Mouse (Mus musculus) heart, embryonic 12.5 days (tissue): ENCODE results near the gene Akna. TPM values are rescaled to one million over a fixed set of nuclear protein-coding genes. Genes with fewer than 3 reads are reported as not detected.

Source experiments
- ATAC-seq: fragments of 200-750 bp; cut with Nextera tagmentation; 2 replicates; pipeline ENCODE4 v1.8.0; 2017; ENCODE audit warnings: moderate TSS enrichment, moderate library complexity; ENCODE audit not compliant: insufficient number of reproducible peaks, low FRiP score
- H3K27ac ChIP-seq: fragments of 300-500 bp; sonication (generic); 2 replicates; pipeline ENCODE4 v1.5.1; 2016; ENCODE audit warnings: mild to moderate bottlenecking, moderate library complexity; ENCODE audit not compliant: poor library complexity, severe bottlenecking
- H3K27me3 ChIP-seq: fragments of 300-500 bp; sonication (generic); replicated peaks from 2 replicates; pipeline ENCODE4 v1.6.1; 2016; ENCODE audit warnings: mild to moderate bottlenecking, moderate library complexity
- H3K36me3 ChIP-seq: fragments of 300-500 bp; sonication (generic); 2 replicates; pipeline ENCODE4 v1.6.1; 2016; ENCODE audit warnings: mild to moderate bottlenecking, moderate library complexity
- H3K4me1 ChIP-seq: fragments of 300-500 bp; sonication (generic); replicated peaks from 2 replicates; pipeline ENCODE4 v1.6.1; 2016; ENCODE audit warnings: mild to moderate bottlenecking
- H3K4me2 ChIP-seq: fragments of 300-500 bp; sonication (generic); 2 replicates; pipeline ENCODE4 v1.6.1; 2016; ENCODE audit warnings: mild to moderate bottlenecking, moderate library complexity
- H3K4me3 ChIP-seq: fragments of 300-500 bp; sonication (generic); 2 replicates; pipeline ENCODE4 v1.5.1; 2016; ENCODE audit warnings: mild to moderate bottlenecking
- H3K9ac ChIP-seq: fragments of 300-500 bp; sonication (generic); 2 replicates; pipeline ENCODE4 v1.6.1; 2016; ENCODE audit warnings: mild to moderate bottlenecking, moderate library complexity
- H3K9me3 ChIP-seq: fragments of 300-500 bp; sonication (generic); replicated peaks from 2 replicates; pipeline ENCODE4 v1.6.1; 2016; ENCODE audit warnings: mild to moderate bottlenecking, moderate library complexity
- WGBS: fragments of 180-500 bp; shearing (Covaris S2); methylation state at CpG from one replicate; pipeline ENCODE4 v1.1.7; 2016; 5-methylcytosine and 5-hydroxymethylcytosine counted together
- polyA plus RNA-seq: library from polyadenylated mRNA; unstranded; fragments of >200 nt; fragmentation: Nextera tagmentation; extraction: Ambion mirVana; gene quantifications from 2 replicates; pipeline ENCODE4 v1.2.1, GENCODE M21; 2016

Akna gene
- polyA plus RNA-seq, 1 experiment from 2014 or later = 3.0 TPM

DNA sequence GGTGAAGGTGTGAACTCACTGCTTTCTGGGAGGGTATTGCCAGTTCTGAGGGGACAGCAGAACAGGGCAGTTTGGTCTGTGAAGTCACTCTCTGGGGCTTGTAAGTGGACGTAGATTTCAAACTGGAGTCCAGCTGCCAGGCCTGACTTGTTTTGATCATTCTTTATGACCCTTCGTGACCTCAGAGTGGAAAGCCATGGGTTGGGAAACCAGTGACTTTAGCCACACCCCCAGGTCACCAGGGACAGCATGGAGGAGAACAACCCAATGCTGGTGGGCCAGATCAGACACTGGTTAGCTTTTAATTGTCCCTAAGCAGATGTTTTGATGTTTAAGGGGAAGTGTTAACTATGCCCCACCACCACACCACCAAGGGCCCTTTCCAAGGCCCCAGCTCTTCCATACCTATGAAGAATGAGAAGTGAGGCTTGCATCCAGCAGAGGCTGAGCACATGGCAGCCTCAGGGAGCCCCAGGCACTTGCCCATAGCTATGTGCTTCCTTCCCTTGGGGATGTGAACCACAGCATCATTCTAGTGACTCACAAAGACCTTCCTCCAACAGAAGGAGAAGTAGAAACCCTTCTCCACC is 46.1 kb downstream of the Akna start:
- peaks cover 13% of the 10 kb centered on the region for H3K4me1 ChIP-seq
- no peaks in the 10 kb centered on the region for H3K36me3 ChIP-seq
- no peak overlapping the region for H3K4me3 ChIP-seq
- no peak overlapping the region for H3K9ac ChIP-seq
- H3K27ac ChIP-seq = no peak overlapping the region
- no peak overlapping the region for H3K4me2 ChIP-seq
- H3K27me3 ChIP-seq = no peaks in the 10 kb centered on the region
- WGBS = 70% methylated on average over 2 of the region's 2 CpGs
- no peaks in the 10 kb centered on the region for H3K9me3 ChIP-seq
- ATAC-seq = no peak

DNA sequence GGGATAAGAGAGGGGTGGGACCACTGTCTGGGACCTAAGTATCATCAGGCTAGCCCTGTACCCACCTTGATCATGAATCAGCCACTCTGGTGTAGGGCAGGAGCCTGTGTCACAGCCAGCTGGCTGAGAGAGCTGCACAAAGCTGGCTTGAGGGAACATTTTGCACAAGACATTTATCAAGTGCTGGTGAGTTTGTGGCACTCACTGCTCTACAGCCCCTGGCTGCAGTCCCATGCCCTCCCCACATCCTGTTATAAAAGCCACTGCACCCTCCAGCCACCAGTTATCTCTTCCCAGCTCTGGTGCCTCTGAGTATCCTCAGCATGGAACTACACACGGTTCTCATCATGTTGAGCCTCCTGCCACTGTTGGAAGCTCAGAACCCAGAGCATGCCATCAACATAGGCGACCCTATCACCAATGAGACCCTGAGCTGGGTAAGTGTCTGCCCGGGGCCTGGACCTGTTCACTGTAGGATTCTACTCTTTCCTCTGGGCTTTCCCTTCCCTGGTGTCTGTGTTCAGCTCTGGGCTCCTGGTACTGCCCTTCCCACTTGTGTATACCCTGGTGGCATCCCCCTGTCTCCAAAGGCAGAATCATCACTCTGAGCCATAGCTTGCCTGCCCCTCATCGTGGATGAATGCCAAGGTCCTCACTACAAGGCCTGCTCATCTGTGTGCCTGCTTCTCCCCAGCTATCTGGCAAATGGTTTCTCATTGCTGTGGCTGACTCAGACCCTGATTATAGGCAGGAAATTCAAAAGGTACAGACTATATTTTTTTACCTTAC is 47.1 kb downstream of the Akna start, which contains the start of gene Orm3:
TSS of gene Orm3 (plus strand) at position 286 of the 789 bp plus-strand sequence.
- no peak within 1 kb of the TSS for H3K4me2 ChIP-seq
- H3K27ac ChIP-seq = 0 out of 2 replicates have a peak within 1 kb of the TSS, but pooled peaks have one; percentile 9
- ATAC-seq = no peak
- peaks cover 13% of the 10 kb centered on the region for H3K4me1 ChIP-seq
- 65% methylated on average over 4 of the region's 4 CpGs for WGBS
- no peaks in the 10 kb centered on the region for H3K9me3 ChIP-seq
- no peak within 1 kb of the TSS for H3K4me3 ChIP-seq
- no peak within 1 kb of the TSS for H3K9ac ChIP-seq
- no peaks in the 10 kb centered on the region for H3K36me3 ChIP-seq
- 0 out of 2 replicates have a peak, but pooled peaks cover 4% of the 10 kb centered on the region for H3K27me3 ChIP-seq

GRCm38 (mm10) chr4:63348524-63348923 is 54.6 kb downstream of the Akna start:
- Histone ChIP-seq H3K4me1 (no peaks in the 10 kb centered on the region), H3K27me3 (peaks cover 4% of the 10 kb centered on the region; the same call in 1 of the 2 replicates), H3K36me3 (no peaks in the 10 kb centered on the region), H3K9ac (no peak overlapping the region), H3K9me3 (no peaks in the 10 kb centered on the region), H3K4me2 (no peak overlapping the region), H3K4me3 (no peak overlapping the region), H3K27ac (no peak overlapping the region)
- no peak for ATAC-seq
- 69% methylated on average over 6 of the region's 6 CpGs for WGBS

DNA sequence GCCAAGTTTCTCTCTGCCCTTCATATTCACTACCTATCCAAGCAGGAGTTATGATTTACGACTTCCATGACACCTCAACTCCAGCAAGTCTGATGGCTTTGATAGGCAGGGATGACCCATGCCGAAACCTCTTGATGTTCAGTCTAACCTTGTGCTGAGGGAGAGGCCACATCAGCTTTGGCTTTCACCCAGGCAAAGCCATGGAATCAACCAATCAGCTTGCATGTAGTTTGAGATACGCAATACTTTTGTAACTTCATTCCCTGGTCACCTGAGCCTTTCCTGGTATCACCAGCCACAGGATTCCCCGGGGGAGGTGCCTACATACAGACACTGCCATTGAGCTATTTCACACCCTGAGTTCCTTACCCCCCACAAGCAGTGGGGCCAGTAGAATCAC is 56.5 kb downstream of the Akna start:
- no peaks in the 10 kb centered on the region for H3K9me3 ChIP-seq
- no peak overlapping the region for H3K27ac ChIP-seq
- no peak overlapping the region for H3K9ac ChIP-seq
- no peaks in the 10 kb centered on the region for H3K4me1 ChIP-seq
- H3K4me2 ChIP-seq = no peak overlapping the region
- ATAC-seq = no peak
- WGBS = 80% methylated on average over 4 of the region's 4 CpGs
- H3K4me3 ChIP-seq = no peak overlapping the region
- no peaks in the 10 kb centered on the region for H3K36me3 ChIP-seq
- peaks cover 1% of the 10 kb centered on the region; the same call in 1 of the 2 replicates for H3K27me3 ChIP-seq

- no peaks in the 10 kb centered on the region for H3K9me3 ChIP-seq
- no peak overlapping the region for H3K4me3 ChIP-seq
- no peak for ATAC-seq
- no peak overlapping the region for H3K27ac ChIP-seq
- H3K36me3 ChIP-seq = no peaks in the 10 kb centered on the region
- H3K27me3 ChIP-seq = no peaks in the 10 kb centered on the region; the same call in 1 of the 2 replicates
- H3K9ac ChIP-seq = no peak overlapping the region
- no peak overlapping the region for H3K4me2 ChIP-seq
- no peaks in the 10 kb centered on the region for H3K4me1 ChIP-seq
Observed at GRCm38 (mm10) chr4:63345261-63345660, 57.9 kb downstream of the Akna start.

- Histone ChIP-seq H3K9ac (no peak within 1 kb of the TSS), H3K27ac (no peak within 1 kb of the TSS), H3K4me3 (no peak within 1 kb of the TSS), H3K4me2 (no peak within 1 kb of the TSS), H3K4me1 (no peaks in the 10 kb centered on the region), H3K9me3 (no peaks in the 10 kb centered on the region), H3K36me3 (no peaks in the 10 kb centered on the region), H3K27me3 (no peaks in the 10 kb centered on the region; the same call in 1 of the 2 replicates)
- ATAC-seq = no peak
- 81% methylated on average over 8 of the region's 8 CpGs for WGBS
Observed at GRCm38 (mm10) chr4:63344295-63344694, 58.9 kb downstream of the Akna start, which contains the start of gene Orm1. TSS of gene Orm1 (plus strand) at chr4:63344560.

DNA sequence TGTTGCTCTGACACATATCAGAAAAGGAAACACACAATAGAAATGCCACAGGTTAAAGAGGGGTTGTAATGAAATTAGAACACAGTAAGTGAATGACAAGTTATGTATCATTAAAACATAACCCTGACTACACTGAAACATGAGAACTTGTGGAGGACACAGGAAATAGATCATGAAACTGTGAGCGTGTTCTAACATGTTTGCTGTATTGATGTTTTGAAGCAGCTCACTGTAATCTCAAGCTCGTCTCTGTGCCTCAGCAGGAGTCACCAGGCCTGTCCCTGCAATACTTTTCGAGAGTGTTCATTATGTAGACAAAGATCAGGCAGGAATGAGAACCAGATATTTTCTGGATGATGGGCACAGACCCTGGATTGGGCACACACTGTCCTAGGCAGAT is 59.5 kb downstream of the Akna start:
- no peak overlapping the region for H3K27ac ChIP-seq
- no peaks in the 10 kb centered on the region for H3K9me3 ChIP-seq
- no peak overlapping the region for H3K4me2 ChIP-seq
- ATAC-seq = no peak
- H3K9ac ChIP-seq = no peak overlapping the region
- no peak overlapping the region for H3K4me3 ChIP-seq
- H3K27me3 ChIP-seq = no peaks in the 10 kb centered on the region; the same call in 1 of the 2 replicates
- H3K4me1 ChIP-seq = no peaks in the 10 kb centered on the region
- WGBS = 64% methylated on average over 3 of the region's 3 CpGs
- H3K36me3 ChIP-seq = no peaks in the 10 kb centered on the region

DNA sequence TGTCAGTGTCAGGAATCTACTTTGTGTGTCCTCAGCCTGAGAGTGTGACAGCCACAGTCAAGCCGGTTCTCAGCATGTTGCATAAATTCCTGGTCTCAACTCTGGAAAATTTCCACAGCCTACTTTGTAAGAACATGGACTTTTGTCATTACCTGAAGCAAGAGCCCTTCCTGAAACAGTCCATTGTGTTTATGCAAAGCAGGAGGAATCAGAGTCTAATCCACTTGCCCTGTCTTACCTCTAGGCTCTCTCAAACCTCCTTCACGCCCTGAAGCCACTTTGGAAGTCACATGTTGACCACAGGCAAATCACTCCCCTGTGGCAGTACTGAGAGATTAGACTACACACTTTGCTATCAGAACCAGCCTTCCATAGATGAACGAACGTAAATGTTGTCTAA is 60.7 kb downstream of the Akna start:
- Histone ChIP-seq H3K9ac (no peak overlapping the region), H3K36me3 (no peaks in the 10 kb centered on the region), H3K4me2 (no peak overlapping the region), H3K4me3 (no peak overlapping the region), H3K9me3 (no peaks in the 10 kb centered on the region), H3K27me3 (no peaks in the 10 kb centered on the region; the same call in 1 of the 2 replicates), H3K27ac (no peak overlapping the region), H3K4me1 (no peaks in the 10 kb centered on the region)
- ATAC-seq = no peak
- WGBS = 59% methylated on average over 4 of the region's 4 CpGs

- no peak for ATAC-seq
- 54% methylated on average over 3 of the region's 3 CpGs for WGBS
Observed at GRCm38 (mm10) chr4:63338414-63339076, 64.6 kb downstream of the Akna start.

DNA sequence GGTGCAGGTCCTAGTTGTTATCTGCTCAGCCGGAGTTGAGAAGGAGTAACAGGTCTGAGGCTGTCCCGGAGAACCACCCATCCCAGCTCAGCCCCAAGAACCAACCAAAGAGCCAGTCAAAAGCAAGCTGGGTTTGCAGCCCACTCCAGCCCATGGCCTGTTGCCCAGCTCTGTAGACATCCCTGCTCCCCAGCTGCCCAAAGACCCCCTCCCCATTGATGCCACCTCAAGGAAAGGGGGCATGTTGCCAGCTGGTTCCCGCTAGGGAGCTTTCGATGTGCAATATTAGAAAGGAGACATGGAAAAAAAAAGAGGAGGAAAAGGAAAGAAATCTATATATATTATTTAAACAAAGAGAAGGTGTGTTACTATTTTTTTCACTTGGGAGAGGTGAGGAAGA is 69.8 kb downstream of the Akna start:
- no peak overlapping the region for H3K9ac ChIP-seq
- no peak overlapping the region for H3K4me3 ChIP-seq
- peaks cover 17% of the 10 kb centered on the region for H3K36me3 ChIP-seq
- WGBS = 85% methylated on average over 4 of the region's 4 CpGs
- no peak overlapping the region for H3K27ac ChIP-seq
- no peak for ATAC-seq
- no peaks in the 10 kb centered on the region for H3K27me3 ChIP-seq
- no peaks in the 10 kb centered on the region for H3K9me3 ChIP-seq
- no peak overlapping the region for H3K4me2 ChIP-seq
- H3K4me1 ChIP-seq = no peaks in the 10 kb centered on the region

More at GRCm38 (mm10) chr4:63338414-63339076, 64.6 kb downstream of the Akna start:
- H3K4me2 ChIP-seq = no peak overlapping the region
- no peaks in the 10 kb centered on the region for H3K36me3 ChIP-seq
- H3K9me3 ChIP-seq = no peaks in the 10 kb centered on the region
- no peaks in the 10 kb centered on the region for H3K4me1 ChIP-seq
- H3K27ac ChIP-seq = no peak overlapping the region
- no peak overlapping the region for H3K4me3 ChIP-seq
- no peaks in the 10 kb centered on the region for H3K27me3 ChIP-seq
- H3K9ac ChIP-seq = no peak overlapping the region

- Histone ChIP-seq H3K4me1 (no peaks in the 10 kb centered on the region), H3K27ac (no peak overlapping the region), H3K9ac (no peak overlapping the region), H3K27me3 (0 out of 2 replicates have a peak, but pooled peaks cover under 1% of the 10 kb centered on the region), H3K36me3 (peaks cover 34% of the 10 kb centered on the region), H3K4me2 (no peak overlapping the region), H3K9me3 (no peaks in the 10 kb centered on the region), H3K4me3 (no peak overlapping the region)
- WGBS = 68% methylated on average over 8 of the region's 8 CpGs
- ATAC-seq = no peak
Observed at GRCm38 (mm10) chr4:63323275-63323815, 79.8 kb downstream of the Akna start.
